Mouse (Mus musculus) kidney, embryonic 16.5 days (tissue): ENCODE results near the gene Col5a1. TPM values are rescaled to one million over a fixed set of nuclear protein-coding genes. Genes with fewer than 3 reads are reported as not detected.
A peak's percentile ranks its signal among the peaks of the same experiment; 100 is the strongest.

ENCODE experiments used
- ATAC-seq: fragments of 200-750 bp; cut with Nextera tagmentation; 2 replicates; pipeline ENCODE4 v1.8.0; 2017; ENCODE audit warnings: moderate TSS enrichment; ENCODE audit not compliant: low FRiP score, low TSS enrichment
- H3K27ac ChIP-seq: fragments of 300-500 bp; sonication (generic); 2 replicates; pipeline ENCODE4 v1.5.1; 2014; ENCODE audit warnings: low read length
- H3K27me3 ChIP-seq: fragments of 300-500 bp; sonication (generic); 2 replicates; pipeline ENCODE4 v1.6.1; 2014; ENCODE audit warnings: low read length, control low read depth, mixed read lengths; ENCODE audit not compliant: insufficient read depth
- H3K36me3 ChIP-seq: fragments of 300-500 bp; sonication (generic); 2 replicates; pipeline ENCODE4 v1.6.1; 2014; ENCODE audit warnings: low read length, control low read depth, mixed read lengths; ENCODE audit not compliant: insufficient read depth
- H3K4me1 ChIP-seq: fragments of 300-500 bp; sonication (generic); 2 replicates; pipeline ENCODE4 v1.6.1; 2014; ENCODE audit warnings: low read length, control low read depth, mixed read lengths; ENCODE audit not compliant: insufficient read depth
- H3K4me2 ChIP-seq: fragments of 300-500 bp; sonication (generic); replicated peaks from 2 replicates; pipeline ENCODE4 v1.6.1; 2014; ENCODE audit warnings: low read depth, low read length
- H3K4me3 ChIP-seq: fragments of 300-500 bp; sonication (generic); 2 replicates; pipeline ENCODE4 v1.5.1; 2014; ENCODE audit warnings: mild to moderate bottlenecking, low read length
- H3K9ac ChIP-seq: fragments of 300-500 bp; sonication (generic); replicated peaks from 2 replicates; pipeline ENCODE4 v1.6.1; 2014; ENCODE audit warnings: low read length
- H3K9me3 ChIP-seq: fragments of 300-500 bp; sonication (generic); 2 replicates; pipeline ENCODE4 v1.6.1; 2016; ENCODE audit warnings: low read length, control low read depth
- WGBS: fragments of 180-500 bp; shearing (Covaris S2); extraction: QIAGEN DNeasy Blood & Tissue Kit; methylation state at CpG from one replicate; pipeline ENCODE4 v1.1.7; 2014; 5-methylcytosine and 5-hydroxymethylcytosine counted together
- polyA plus RNA-seq: library from polyadenylated mRNA; unstranded; fragments of >200 nt; fragmentation: Nextera tagmentation; extraction: Ambion mirVana; gene quantifications from 2 replicates; pipeline ENCODE4 v1.2.1, GENCODE M21; 2015

The Col5a1 gene
- polyA plus RNA-seq, 1 experiment from 2014 or later: 55.8 TPM

DNA sequence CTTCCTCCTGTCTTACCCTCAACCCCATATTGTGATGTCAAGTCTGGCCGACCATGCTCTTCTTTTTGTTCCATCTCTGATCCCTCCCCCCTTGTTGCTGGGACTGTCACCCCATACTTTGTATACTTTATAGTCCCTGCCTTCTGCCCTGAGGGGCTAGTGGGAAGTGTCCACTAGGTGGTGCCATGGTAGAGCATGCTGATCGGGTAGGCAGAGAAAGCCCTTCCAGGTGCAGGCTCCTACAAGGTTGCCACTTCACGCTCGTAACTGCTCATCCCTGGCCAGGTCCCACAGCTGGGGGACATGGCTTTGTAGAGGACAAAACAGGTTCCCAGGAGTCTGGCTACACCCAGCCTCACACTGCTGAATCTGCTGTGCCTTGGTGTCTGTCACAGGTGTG, 29.5 kb downstream of the Col5a1 start:
- Histone ChIP-seq H3K4me3 (no peak overlapping the region), H3K4me1 (peaks cover 7% of the 10 kb centered on the region; the same call in 1 of the 2 replicates), H3K9me3 (no peaks in the 10 kb centered on the region), H3K27ac (no peak overlapping the region), H3K9ac (no peak overlapping the region), H3K36me3 (no peaks in the 10 kb centered on the region), H3K4me2 (no peak overlapping the region), H3K27me3 (no peaks in the 10 kb centered on the region)
- 59% methylated on average over 4 of the region's 4 CpGs for WGBS
- peak; percentile 31; the same call in 1 of the 2 replicates for ATAC-seq

DNA sequence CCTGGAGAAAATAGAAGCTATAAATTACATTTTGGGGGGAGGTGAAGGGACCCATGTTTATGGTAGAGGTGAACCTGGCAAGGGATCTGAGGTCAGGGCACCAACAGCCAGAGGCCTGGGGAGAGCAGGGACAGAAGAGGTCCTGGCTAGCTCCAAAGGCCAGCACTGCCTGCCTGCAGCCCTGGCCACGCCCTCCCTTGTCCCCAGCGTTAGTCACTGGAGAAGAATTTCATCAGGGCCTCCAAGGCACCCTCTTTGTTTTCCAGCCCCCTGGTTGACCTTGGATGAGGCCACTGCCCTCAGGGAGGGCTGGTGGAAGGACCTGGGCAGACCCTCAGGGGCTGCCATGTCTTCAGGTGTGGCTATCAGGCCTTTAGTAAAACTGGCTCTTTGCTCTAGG, 30.1 kb downstream of the Col5a1 start:
- WGBS: 31% methylated on average over 2 of the region's 2 CpGs
- no peak overlapping the region for H3K9ac ChIP-seq
- H3K9me3 ChIP-seq: no peaks in the 10 kb centered on the region
- no peak overlapping the region for H3K4me2 ChIP-seq
- peaks cover 7% of the 10 kb centered on the region; the same call in 1 of the 2 replicates for H3K4me1 ChIP-seq
- no peaks in the 10 kb centered on the region for H3K36me3 ChIP-seq
- H3K27ac ChIP-seq: no peak overlapping the region
- no peak overlapping the region for H3K4me3 ChIP-seq
- no peak for ATAC-seq
- H3K27me3 ChIP-seq: no peaks in the 10 kb centered on the region

DNA sequence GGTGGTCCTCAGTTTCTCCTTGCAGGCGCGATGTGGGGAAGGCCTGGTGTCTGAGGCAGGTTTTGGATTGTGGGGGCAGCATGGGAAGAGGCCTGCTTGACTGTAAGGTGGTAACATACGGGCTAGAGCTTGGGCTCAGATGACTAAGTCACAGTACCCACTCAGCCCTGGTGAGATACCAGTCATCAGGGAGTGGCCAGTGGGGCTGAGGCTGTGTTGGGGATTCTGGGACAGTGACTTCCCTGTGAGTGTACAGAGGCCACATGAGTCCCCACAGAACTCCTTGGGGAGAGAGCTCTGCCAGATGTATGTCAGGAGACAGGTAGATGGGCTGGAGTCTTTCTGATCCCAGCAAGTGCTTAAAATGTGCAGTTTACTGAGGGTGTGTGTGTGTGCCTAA, 31.0 kb downstream of the Col5a1 start:
- 90% methylated on average over 3 of the region's 3 CpGs for WGBS
- no peaks in the 10 kb centered on the region for H3K9me3 ChIP-seq
- H3K4me2 ChIP-seq: no peak overlapping the region
- no peak for ATAC-seq
- no peak overlapping the region for H3K4me3 ChIP-seq
- no peak overlapping the region for H3K9ac ChIP-seq
- no peaks in the 10 kb centered on the region for H3K36me3 ChIP-seq
- no peak overlapping the region for H3K27ac ChIP-seq
- no peaks in the 10 kb centered on the region for H3K27me3 ChIP-seq
- H3K4me1 ChIP-seq: peaks cover 7% of the 10 kb centered on the region; the same call in 1 of the 2 replicates

DNA sequence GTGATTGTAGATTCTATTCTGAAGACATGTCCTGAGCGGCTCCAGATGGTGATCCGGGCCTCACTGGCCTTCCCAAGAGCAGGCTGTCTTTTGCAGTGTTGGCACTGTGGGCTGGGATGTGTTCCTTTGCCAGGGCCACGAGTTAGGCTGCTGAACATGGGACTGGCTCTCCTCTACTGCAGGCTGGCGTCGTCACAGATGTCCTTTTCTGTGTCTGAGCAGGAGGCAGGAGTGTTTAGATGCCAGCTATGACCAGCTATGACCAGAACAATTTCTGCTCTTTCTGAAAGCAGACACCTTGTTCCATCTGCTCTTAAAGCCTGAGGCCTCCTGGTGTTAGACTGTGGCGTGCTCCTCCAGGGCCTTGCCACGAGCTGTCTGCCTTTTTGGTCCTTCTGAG, 31.9 kb downstream of the Col5a1 start:
- H3K4me3 ChIP-seq: no peak overlapping the region
- H3K4me1 ChIP-seq: peaks cover 7% of the 10 kb centered on the region; the same call in 1 of the 2 replicates
- no peaks in the 10 kb centered on the region for H3K36me3 ChIP-seq
- no peak overlapping the region for H3K27ac ChIP-seq
- no peak for ATAC-seq
- WGBS: 82% methylated on average over 7 of the region's 7 CpGs
- H3K9me3 ChIP-seq: no peaks in the 10 kb centered on the region
- H3K9ac ChIP-seq: no peak overlapping the region
- no peak overlapping the region for H3K4me2 ChIP-seq
- H3K27me3 ChIP-seq: no peaks in the 10 kb centered on the region

DNA sequence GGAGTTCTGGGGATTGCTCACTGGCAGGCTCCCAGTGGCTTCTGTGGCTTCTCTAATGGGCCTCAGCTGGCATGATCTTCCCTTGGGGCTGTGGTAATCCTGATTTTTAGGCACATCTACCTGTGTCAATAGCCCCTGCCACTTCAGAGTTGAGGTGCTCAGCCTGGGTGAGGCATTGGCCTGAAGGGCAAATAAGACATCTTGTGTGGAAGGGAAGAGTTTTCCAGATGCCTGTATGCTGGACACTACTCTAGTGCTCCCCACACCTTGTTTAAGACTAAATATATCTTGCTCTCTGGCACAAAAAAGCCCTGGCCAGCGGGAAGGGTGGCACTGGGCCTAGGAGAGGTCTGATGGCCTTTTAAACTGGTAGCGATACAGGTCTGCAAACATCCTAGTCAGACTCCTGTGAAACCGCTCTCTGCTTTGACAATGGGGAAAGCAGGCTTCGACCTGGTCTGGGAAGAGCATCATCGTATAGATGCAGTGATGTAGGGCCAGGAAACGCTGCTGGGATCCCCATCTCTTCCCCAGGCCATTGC, 33.2 kb downstream of the Col5a1 start:
- WGBS: 91% methylated on average over 6 of the region's 6 CpGs
- Histone ChIP-seq H3K9ac (no peak overlapping the region), H3K36me3 (no peaks in the 10 kb centered on the region), H3K27ac (no peak overlapping the region), H3K27me3 (no peaks in the 10 kb centered on the region), H3K4me3 (no peak overlapping the region), H3K9me3 (no peaks in the 10 kb centered on the region), H3K4me2 (no peak overlapping the region), H3K4me1 (peaks cover 7% of the 10 kb centered on the region; the same call in 1 of the 2 replicates)
- no peak for ATAC-seq

DNA sequence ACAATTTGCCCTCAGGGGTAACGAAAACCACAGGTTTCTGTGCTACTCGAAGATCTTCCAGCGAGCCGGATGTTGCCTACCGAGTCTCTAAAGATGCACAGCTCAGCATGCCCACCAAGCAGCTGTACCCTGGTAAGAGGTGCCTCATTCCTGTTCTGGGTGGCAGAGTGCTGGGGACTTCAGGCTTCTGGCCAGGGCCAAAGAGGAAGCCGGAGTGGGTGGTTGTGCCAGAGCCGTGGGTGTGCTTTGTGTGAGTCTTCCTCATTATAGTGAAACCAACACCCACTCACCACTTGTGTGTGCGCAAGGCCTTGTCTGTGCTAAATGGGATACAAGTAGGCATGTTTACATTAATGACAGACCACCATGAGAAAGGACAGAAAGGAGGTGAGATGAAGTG, 35.8 kb downstream of the Col5a1 start:
- no peaks in the 10 kb centered on the region for H3K4me1 ChIP-seq
- H3K36me3 ChIP-seq: no peaks in the 10 kb centered on the region
- no peak overlapping the region for H3K4me3 ChIP-seq
- no peaks in the 10 kb centered on the region for H3K9me3 ChIP-seq
- no peak overlapping the region for H3K9ac ChIP-seq
- ATAC-seq: no peak
- no peak overlapping the region for H3K27ac ChIP-seq
- no peak overlapping the region for H3K4me2 ChIP-seq
- WGBS: 91% methylated on average over 8 of the region's 8 CpGs
- H3K27me3 ChIP-seq: no peaks in the 10 kb centered on the region

DNA sequence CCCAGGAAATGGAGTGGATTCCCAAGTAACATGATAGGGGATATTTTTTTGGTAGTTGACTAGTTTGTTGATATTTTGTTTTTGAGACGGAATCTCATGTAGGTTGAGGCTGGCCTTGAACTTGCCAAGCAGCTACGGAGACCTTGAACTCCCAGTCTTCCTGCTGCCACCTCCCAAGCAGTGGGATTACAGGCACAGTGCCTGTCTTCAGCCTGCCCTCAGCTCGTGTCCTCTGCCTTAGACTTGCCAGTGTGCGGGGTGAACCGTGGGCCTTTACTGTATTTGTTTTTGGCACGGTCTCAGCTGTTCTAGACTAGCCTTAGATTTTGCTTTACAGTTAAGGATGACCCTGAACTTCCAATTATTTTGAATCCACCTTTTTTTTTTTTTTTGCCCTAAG, 37.5 kb downstream of the Col5a1 start:
- ATAC-seq: no peak
- Histone ChIP-seq H3K9ac (no peak overlapping the region), H3K27ac (no peak overlapping the region), H3K9me3 (no peaks in the 10 kb centered on the region), H3K4me1 (no peaks in the 10 kb centered on the region), H3K4me3 (no peak overlapping the region), H3K4me2 (no peak overlapping the region), H3K36me3 (no peaks in the 10 kb centered on the region), H3K27me3 (no peaks in the 10 kb centered on the region)
- 69% methylated on average over 6 of the region's 6 CpGs for WGBS

DNA sequence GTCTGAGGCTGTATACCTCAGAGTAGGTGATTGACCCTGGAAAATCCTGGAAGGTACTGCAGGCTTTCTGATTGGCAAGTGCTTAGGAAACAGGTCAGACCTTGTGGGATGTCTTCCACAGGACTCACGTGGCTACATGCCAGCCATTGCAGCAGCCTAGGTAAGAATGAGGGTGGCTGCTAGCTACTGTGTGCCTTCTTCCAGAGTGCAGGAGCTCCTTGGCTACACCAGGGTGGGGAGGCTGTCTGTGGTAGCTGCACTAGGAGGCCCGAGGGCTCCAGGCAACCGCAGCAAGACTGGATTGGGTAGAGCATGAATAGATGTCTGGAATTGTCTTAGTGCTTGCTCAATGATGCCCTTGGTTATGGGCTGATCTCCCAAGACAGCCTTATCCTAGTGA, 38.2 kb downstream of the Col5a1 start:
- Histone ChIP-seq H3K4me1 (no peaks in the 10 kb centered on the region), H3K9me3 (no peaks in the 10 kb centered on the region), H3K36me3 (no peaks in the 10 kb centered on the region), H3K27ac (no peak overlapping the region), H3K27me3 (no peaks in the 10 kb centered on the region), H3K4me2 (no peak overlapping the region), H3K4me3 (no peak overlapping the region), H3K9ac (no peak overlapping the region)
- no peak for ATAC-seq
- WGBS: 80% methylated on average over 3 of the region's 3 CpGs

DNA sequence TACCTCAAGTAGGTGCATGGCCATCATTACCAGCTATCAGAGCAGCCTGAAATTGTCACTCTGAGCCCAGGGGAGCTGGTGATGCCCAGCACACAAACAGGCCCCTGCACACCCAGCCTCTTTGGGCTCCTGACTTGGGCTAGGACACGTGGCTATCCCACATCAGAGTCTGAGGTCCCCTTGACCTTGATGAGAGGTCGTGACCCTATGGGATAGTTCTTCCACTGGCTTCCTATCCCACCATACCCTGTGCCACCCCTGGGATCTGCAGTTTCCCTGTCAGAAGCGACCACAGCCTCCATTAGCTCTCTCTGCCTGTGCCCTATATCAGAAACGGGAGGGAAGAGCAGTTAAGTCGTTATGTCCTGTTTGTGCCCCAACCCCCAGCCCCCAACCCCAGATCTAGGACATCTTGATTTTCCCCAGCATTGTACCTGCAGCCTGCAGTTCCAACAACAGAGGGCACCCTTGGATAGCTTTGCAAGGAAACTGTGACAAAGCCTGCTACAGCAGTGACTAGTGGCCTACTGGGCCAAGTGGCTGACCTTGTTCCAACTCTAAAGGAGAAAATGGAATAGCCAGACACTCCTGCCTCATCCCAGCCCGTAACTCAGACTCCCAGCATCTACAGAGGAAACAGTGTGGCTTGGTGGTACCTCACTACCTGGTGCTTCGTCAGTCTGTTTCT, 40.4 kb downstream of the Col5a1 start:
- Histone ChIP-seq H3K27me3 (no peaks in the 10 kb centered on the region), H3K9me3 (no peaks in the 10 kb centered on the region), H3K4me1 (0 out of 2 replicates have a peak, but pooled peaks cover 2% of the 10 kb centered on the region), H3K4me3 (no peak overlapping the region), H3K4me2 (no peak overlapping the region), H3K9ac (no peak overlapping the region), H3K36me3 (no peaks in the 10 kb centered on the region), H3K27ac (no peak overlapping the region)
- 45% methylated on average over 7 of the region's 7 CpGs for WGBS
- ATAC-seq: no peak

DNA sequence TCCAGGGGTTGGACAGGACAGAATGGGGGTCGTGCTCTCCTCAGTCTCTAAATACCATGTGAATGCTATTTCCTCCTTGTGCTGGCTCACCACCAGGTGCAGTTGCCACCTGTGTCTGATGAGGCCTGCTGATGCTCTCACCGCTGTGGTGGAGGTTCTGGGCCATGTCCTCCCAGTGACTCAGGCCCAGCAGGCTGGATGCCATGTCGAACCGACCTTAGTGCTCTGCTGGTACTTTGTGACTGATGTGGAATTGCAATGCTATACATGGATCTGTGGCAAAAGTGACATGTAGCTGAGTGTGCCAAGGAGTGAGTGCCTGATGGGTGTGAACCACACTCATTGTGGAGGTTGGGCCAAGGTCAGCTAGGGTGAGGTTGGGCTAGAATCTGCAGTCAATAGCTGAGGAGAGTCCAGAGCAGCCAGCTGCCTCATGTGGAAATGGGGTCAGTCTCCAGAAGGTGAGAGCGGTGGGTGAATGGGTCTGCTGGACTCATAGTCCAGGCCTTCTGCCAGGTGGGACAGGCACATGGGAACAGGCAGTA, 44.3 kb downstream of the Col5a1 start:
- WGBS: 87% methylated on average over 5 of the region's 5 CpGs
- ATAC-seq: no peak
- H3K36me3 ChIP-seq: no peaks in the 10 kb centered on the region
- no peak overlapping the region for H3K4me3 ChIP-seq
- no peak overlapping the region for H3K9ac ChIP-seq
- no peaks in the 10 kb centered on the region for H3K27me3 ChIP-seq
- H3K27ac ChIP-seq: no peak overlapping the region
- no peak overlapping the region for H3K4me2 ChIP-seq
- no peaks in the 10 kb centered on the region for H3K9me3 ChIP-seq
- peaks cover 33% of the 10 kb centered on the region for H3K4me1 ChIP-seq
